Mouse (Mus musculus) gastrocnemius, adult 2 months (tissue): ENCODE data around the gene Trappc6a. TPM values are rescaled to one million over a fixed set of nuclear protein-coding genes. Genes with fewer than 3 reads are reported as not detected.

Experiments used
- DNase-seq: peaks from one replicate; pipeline ENCODE4 v3.0.0; 2022
- H3K27ac ChIP-seq: fragments of 200-600 bp; 2 replicates; pipeline ENCODE4 v1.8.1; 2022; ENCODE audit warnings: mild to moderate bottlenecking
- H3K4me3 ChIP-seq: fragments of 200-600 bp; 2 replicates; pipeline ENCODE4 v1.8.1; 2022; ENCODE audit warnings: mild to moderate bottlenecking, moderate library complexity
- CTCF ChIP-seq: fragments of 200-600 bp; IDR thresholded peaks from 2 replicates; pipeline ENCODE4 v1.8.1; 2022; ENCODE audit warnings: antibody characterized with exemption, mild to moderate bottlenecking, moderate library complexity
- intact Hi-C: fragments of 180-260 bp; cut with DNase I; formaldehyde crosslinking; loops from one replicate; pipeline ENCODE4 v1.15.1; 2025
- long read RNA-seq, 2 experiments: library from polyadenylated mRNA; stranded (forward); transcript quantifications; one replicate each; pipeline ENCODE4 v2.0.0; 2021
- total RNA-seq, 2 experiments: library from RNA; stranded (reverse); gene quantifications; 2 replicates each; pipeline ENCODE4 v1.2.3; 2021

Trappc6a gene
- 1 to 10 TPM; 6.2 to 9.9 TPM for total RNA-seq
- long read RNA-seq, experiment 1, transcript Trappc6a-201 (6 exons, 785 nt) = major isoform, 5 of 8 reads
- long read RNA-seq, experiment 1, partial matches to known transcripts = 1 of 8 reads
- long read RNA-seq, experiment 1, other reads (novel, unspliced or antisense) = 2 of 8 reads
- long read RNA-seq, experiment 2, transcript Trappc6a-201 (6 exons, 785 nt) = major isoform, 9 of 12 reads
- long read RNA-seq, experiment 2, partial matches to known transcripts = 0 of 12 reads
- long read RNA-seq, experiment 2, other reads (novel, unspliced or antisense) = 3 of 12 reads

GRCm38 (mm10) chr7:19508150-19508923 lies at the start of gene Trappc6a, which contains the start of gene Bloc1s3:
Gene Trappc6a (plus strand): TSS chr7:19508395.
Gene Bloc1s3 (minus strand): TSS chr7:19508367.
- intact Hi-C loops = loop anchor here (5.0 to 10.0 kb wide), 2 partner anchors 46 to 104 kb away; partner anchors contain the start of genes Ckm, Exoc3l2 and Klc3
- peak within 1 kb of the TSS; percentile 90 for H3K27ac ChIP-seq
- H3K4me3 ChIP-seq = peak within 1 kb of the TSS; percentile 80
- peak; percentile 93 for DNase-seq
- peak; percentile 3; the same call in 1 of the 2 replicates for TF ChIP-seq CTCF

GRCm38 (mm10) chr7:19458591-19459111 lies 49.5 kb upstream of the Trappc6a start, which contains the start of gene Mark4:
Gene Mark4 (minus strand): TSS chr7:19458821.
- intact Hi-C loops = loop anchor here (5.0 kb wide), 2 partner anchors 51 to 114 kb away; no protein-coding TSS in a partner anchor
- H3K4me3 ChIP-seq = peak within 1 kb of the TSS; percentile 97
- no peak for TF ChIP-seq CTCF
- peak within 1 kb of the TSS; percentile 90 for H3K27ac ChIP-seq
- peak; percentile 87 for DNase-seq

GRCm38 (mm10) chr7:19459144-19459870 lies 48.9 kb upstream of the Trappc6a start:
- peak overlapping the region; percentile 97 for H3K4me3 ChIP-seq
- no peak for DNase-seq
- intact Hi-C loops = loop anchor here (5.0 kb wide), 2 partner anchors 52 to 113 kb away; no protein-coding TSS in a partner anchor
- TF ChIP-seq CTCF = no peak
- peak overlapping the region; percentile 90 for H3K27ac ChIP-seq

- H3K27ac ChIP-seq = no peak overlapping the region
- H3K4me3 ChIP-seq = no peak overlapping the region
- DNase-seq = no peak
- intact Hi-C loops = loop anchor here (5.0 kb wide), 1 partner anchor 47 kb away; the partner anchor contains the start of genes Bloc1s3 and Trappc6a
- no peak for TF ChIP-seq CTCF
Observed at GRCm38 (mm10) chr7:19460500-19460899, 47.7 kb upstream of the Trappc6a start.

- Histone ChIP-seq H3K27ac (no peak overlapping the region), H3K4me3 (peak overlapping the region; percentile 60)
- peak; percentile 99 for TF ChIP-seq CTCF
- peak; percentile 75 for DNase-seq
- intact Hi-C loops = loop anchor here (5.0 kb wide), 1 partner anchor 46 kb away; the partner anchor contains the start of genes Bloc1s3 and Trappc6a
Observed at GRCm38 (mm10) chr7:19461488-19461887, 46.7 kb upstream of the Trappc6a start.

GRCm38 (mm10) chr7:19462443-19462842 lies 45.8 kb upstream of the Trappc6a start:
- Histone ChIP-seq H3K27ac (no peak overlapping the region), H3K4me3 (no peak overlapping the region)
- intact Hi-C loops = loop anchor here (5.0 kb wide), 1 partner anchor 45 kb away; the partner anchor contains the start of genes Bloc1s3 and Trappc6a
- DNase-seq = no peak
- no peak for TF ChIP-seq CTCF

GRCm38 (mm10) chr7:19462884-19463381 lies 45.3 kb upstream of the Trappc6a start, which contains the start of gene Exoc3l2:
Gene Exoc3l2 (plus strand): TSS chr7:19463331.
- no peak for TF ChIP-seq CTCF
- intact Hi-C loops = loop anchor here (5.0 kb wide), 1 partner anchor 44 kb away; the partner anchor contains the start of genes Bloc1s3 and Trappc6a
- no peak within 1 kb of the TSS for H3K27ac ChIP-seq
- H3K4me3 ChIP-seq = peak within 1 kb of the TSS; percentile 39
- no peak for DNase-seq

DNA sequence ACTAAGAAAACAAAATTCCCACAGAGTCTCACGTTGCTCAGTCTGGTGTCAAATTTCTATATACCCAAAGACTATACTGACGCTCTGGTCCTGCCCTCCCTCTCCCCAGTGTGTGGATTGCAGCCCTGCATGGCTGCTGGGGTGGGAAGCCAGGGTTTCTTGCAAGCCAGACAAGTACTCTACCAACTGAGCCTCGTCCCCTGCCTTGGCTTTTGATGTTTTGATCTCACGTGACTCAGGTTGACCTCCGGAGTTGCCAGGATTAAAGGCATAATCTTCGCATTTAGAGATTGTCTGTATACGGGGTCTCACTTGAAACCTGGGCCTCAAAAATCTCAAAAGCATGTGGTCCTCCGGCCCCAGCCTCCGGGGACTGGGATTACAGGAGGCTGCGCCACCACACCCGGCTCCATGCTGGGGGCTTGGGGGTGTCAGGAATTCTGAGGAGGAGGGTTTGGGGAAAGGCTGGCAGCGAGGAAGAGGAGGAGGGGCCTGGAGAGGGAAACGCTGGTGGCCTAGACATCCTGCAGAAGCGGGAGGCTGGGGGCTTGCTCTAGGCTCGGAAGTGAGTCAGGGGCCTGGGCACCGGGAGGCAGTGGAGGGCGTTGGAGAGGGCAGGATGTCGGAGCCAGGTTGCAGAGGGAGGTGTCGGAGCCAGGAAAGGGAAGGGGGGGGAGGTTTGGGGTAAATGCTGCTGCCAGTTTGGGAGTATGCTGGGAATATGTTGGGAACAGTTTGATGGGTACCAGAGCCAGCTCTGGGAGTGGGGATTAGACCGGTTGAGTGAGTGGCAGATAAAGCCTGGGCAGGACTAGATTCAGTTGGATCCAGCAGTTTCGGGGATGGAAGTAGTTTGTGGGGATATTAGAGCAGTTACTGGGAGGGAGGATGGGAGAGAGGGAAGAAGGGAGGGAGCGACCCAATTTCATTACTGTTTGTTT lies 43.6 kb upstream of the Trappc6a start:
- H3K4me3 ChIP-seq = peak overlapping the region; percentile 29
- no peak for TF ChIP-seq CTCF
- intact Hi-C loops = loop anchor here (5.0 kb wide), 1 partner anchor 43 kb away; the partner anchor contains the start of genes Bloc1s3 and Trappc6a
- H3K27ac ChIP-seq = no peak overlapping the region
- no peak for DNase-seq

- H3K4me3 ChIP-seq = no peak overlapping the region
- no peak for DNase-seq
- intact Hi-C loops = no loop called here
- no peak for TF ChIP-seq CTCF
- no peak overlapping the region for H3K27ac ChIP-seq
Observed at GRCm38 (mm10) chr7:19466602-19467145, 41.5 kb upstream of the Trappc6a start.

DNA sequence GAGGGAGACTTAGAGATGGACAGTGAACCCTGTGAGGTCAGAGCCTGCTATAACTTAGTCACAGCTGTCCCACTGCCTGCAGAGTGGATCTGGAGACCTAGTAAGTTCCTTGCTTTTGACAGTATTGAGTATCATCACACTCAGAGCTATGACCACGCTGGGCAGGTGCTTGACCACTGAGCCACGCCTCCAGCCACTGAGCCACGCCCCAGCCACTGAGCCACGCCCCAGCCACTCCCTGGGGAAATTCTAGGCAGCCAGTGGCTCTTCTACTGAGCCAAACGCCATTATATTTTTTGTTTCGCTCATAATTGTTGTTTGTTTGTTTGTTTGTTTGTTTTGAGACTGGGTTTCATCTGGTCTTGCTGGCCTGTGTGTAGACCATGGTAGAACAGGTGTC lies 40.6 kb upstream of the Trappc6a start:
- Histone ChIP-seq H3K27ac (no peak overlapping the region), H3K4me3 (no peak overlapping the region)
- no peak for DNase-seq
- no peak for TF ChIP-seq CTCF
- intact Hi-C loops = no loop called here
